Mouse (Mus musculus): Measurements from ENCODE around the gene Nostrin. TPM values are rescaled to one million over a fixed set of nuclear protein-coding genes. Genes with fewer than 3 reads are reported as not detected.

The Nostrin gene
- total and polyA plus RNA-seq, 3 experiments = 0.24 to 2.5 (median 0.29) TPM

- in situ Hi-C loops (cut with MboI; ENCODE audit: low pct_ligation_motif_present, low pct_unique_long_range_greater_than_20kb, low sequenced_read_pairs) (no loop called here), dilution Hi-C loops (cut with MboI; ENCODE audit: extremely low pct_ligation_motif_present, extremely low pct_unique_long_range_greater_than_20kb, low sequenced_read_pairs) (no loop called here)
- Histone ChIP-seq H3K4me1 (ENCODE audit: control insufficient read depth in 1 of 2, insufficient read depth in 2 of 2) (no peaks in the 10 kb centered on the region), H3K27me3 (replicated peaks) (no peaks in the 10 kb centered on the region), H3K4me3 (replicated peaks in 1 of 3; ENCODE audit: low read depth in 2 of 3, low read length in 2 of 3, poor library complexity in 1 of 3) (no peak overlapping the region), H3K9me3 (replicated peaks; ENCODE audit: low read length) (no peaks in the 10 kb centered on the region), H3K27ac (ENCODE audit: insufficient read depth, low read depth) (no peak overlapping the region), H3K4me2 (ENCODE audit: insufficient read depth, low read depth, poor library complexity, severe bottlenecking) (no peak overlapping the region), H3K36me3 (replicated peaks in 1 of 2; ENCODE audit: control insufficient read depth in 1 of 2, insufficient read depth in 1 of 2, low read length in 1 of 2) (no peaks in the 10 kb centered on the region), H3K9ac (ENCODE audit: insufficient read depth, low read depth) (no peak overlapping the region), H3K79me2 (replicated peaks; ENCODE audit: control insufficient read depth, extremely low read depth, insufficient read depth, poor library complexity, severe bottlenecking) (no peaks in the 10 kb centered on the region)
- no peak for DNase-seq (ENCODE audit: extremely low read depth)
- no peak for TF ChIP-seq ZC3H11A (IDR thresholded peaks at IDR 0.05; ENCODE audit: low read depth, low read length)
- TF ChIP-seq RCOR1 (conservative IDR thresholded peaks at IDR 0.05; ENCODE audit: low read depth, low read length) = no peak
- no peak for TF ChIP-seq JUN (IDR thresholded peaks at IDR 0.05; ENCODE audit: insufficient read depth, low read depth, low read length)
- no peak for TF ChIP-seq POLR2AphosphoS2 (IDR thresholded peaks at IDR 0.05; ENCODE audit: low read depth, low read length)
- no peak for TF ChIP-seq NRF1 (IDR thresholded peaks at IDR 0.05; ENCODE audit: low read depth, low read length)
Observed at GRCm38 (mm10) chr2:69228635-69229034, 93.0 kb downstream of the Nostrin start.

- H3K4me1 ChIP-seq (ENCODE audit: control insufficient read depth in 1 of 2, insufficient read depth in 2 of 2) = no peaks in the 10 kb centered on the region
- no peaks in the 10 kb centered on the region for H3K36me3 ChIP-seq (replicated peaks in 1 of 2; ENCODE audit: control insufficient read depth in 1 of 2, insufficient read depth in 1 of 2, low read length in 1 of 2)
- in situ Hi-C loops (cut with MboI; ENCODE audit: low pct_ligation_motif_present, low pct_unique_long_range_greater_than_20kb, low sequenced_read_pairs) (no loop called here), dilution Hi-C loops (cut with MboI; ENCODE audit: extremely low pct_ligation_motif_present, extremely low pct_unique_long_range_greater_than_20kb, low sequenced_read_pairs) (no loop called here)
- no peaks in the 10 kb centered on the region for H3K79me2 ChIP-seq (replicated peaks; ENCODE audit: control insufficient read depth, extremely low read depth, insufficient read depth, poor library complexity, severe bottlenecking)
- no peak overlapping the region for H3K4me2 ChIP-seq (ENCODE audit: insufficient read depth, low read depth, poor library complexity, severe bottlenecking)
- no peak overlapping the region for H3K4me3 ChIP-seq (replicated peaks in 1 of 3; ENCODE audit: low read depth in 2 of 3, low read length in 2 of 3, poor library complexity in 1 of 3)
- DNase-seq (ENCODE audit: extremely low read depth) = no peak
- no peak overlapping the region for H3K9ac ChIP-seq (ENCODE audit: insufficient read depth, low read depth)
- no peaks in the 10 kb centered on the region for H3K27me3 ChIP-seq (replicated peaks)
- no peaks in the 10 kb centered on the region for H3K9me3 ChIP-seq (replicated peaks; ENCODE audit: low read length)
- H3K27ac ChIP-seq (ENCODE audit: insufficient read depth, low read depth) = no peak overlapping the region
- TF ChIP-seq MEF2A (IDR thresholded peaks at IDR 0.05; ENCODE audit: borderline replicate concordance, low read depth, low read length) (no peak), TBP (conservative IDR thresholded peaks at IDR 0.05; ENCODE audit: low read depth, low read length) (no peak), TCF12 (IDR thresholded peaks at IDR 0.05; ENCODE audit: low read depth, low read length) (no peak), MYC (IDR thresholded peaks at IDR 0.05; ENCODE audit: low read depth, low read length) (no peak), MAFK (IDR thresholded peaks at IDR 0.05; ENCODE audit: insufficient replicate concordance, low read length) (no peak), MXI1 (IDR thresholded peaks at IDR 0.05; ENCODE audit: low read depth, low read length) (no peak), NELFE (IDR thresholded peaks at IDR 0.05; ENCODE audit: low read depth, low read length) (no peak), E2F4 (IDR thresholded peaks at IDR 0.05; ENCODE audit: insufficient replicate concordance, low read depth, low read length) (no peak), CHD1 (IDR thresholded peaks at IDR 0.05; ENCODE audit: low read depth, low read length) (no peak), SMC3 (IDR thresholded peaks at IDR 0.05; ENCODE audit: low read depth, low read length) (no peak), MAX (IDR thresholded peaks at IDR 0.05; ENCODE audit: low read length) (no peak), IRF4 (IDR thresholded peaks at IDR 0.05; ENCODE audit: low read depth, low read length) (no peak), MAZ (IDR thresholded peaks at IDR 0.05; ENCODE audit: low read depth, low read length) (no peak)
Observed at GRCm38 (mm10) chr2:69230137-69230536, 94.5 kb downstream of the Nostrin start.

All from CH12.LX (cell line).